Mouse (Mus musculus) E14TG2a.4 (cell line): ENCODE measurements around the gene Lst1.

Source experiments
- CTCF ChIP-seq: conservative IDR thresholded peaks from 2 replicates; pipeline ENCODE4 v1.5.1; 2014; ENCODE audit warnings: low read length
- NANOG ChIP-seq: IDR thresholded peaks from 2 replicates; pipeline ENCODE4 v1.6.1; 2014; ENCODE audit warnings: borderline replicate concordance, low read length, mixed read lengths

GRCm38 (mm10) chr17:35186681-35187080 is 1.6 kb downstream of the Lst1 start:
- TF ChIP-seq CTCF (no peak), NANOG (no peak)
